Mouse (Mus musculus) C2C12 (cell line): ENCODE measurements at regions not wholly inside any gene's neighbourhood (a gene's known extent, or its start where the extent isn't known, plus 50 kb on each side); places are given as distances from the start of the nearest gene placed in this dataset.
A peak's percentile ranks its signal among the peaks of the same experiment; 100 is the strongest.

Source experiments
- H3K27me3 ChIP-seq: one replicate; pipeline ENCODE4 v1.6.1; 2011; ENCODE audit not compliant: control insufficient read depth, insufficient read depth, insufficient read length
- H3K36me3 ChIP-seq: one replicate; pipeline ENCODE4 v1.6.1; 2011; ENCODE audit not compliant: control insufficient read depth, insufficient read depth
- H3K4me3 ChIP-seq: one replicate; pipeline ENCODE4 v1.5.1; 2011; ENCODE audit warnings: mild to moderate bottlenecking, control low read depth; ENCODE audit not compliant: poor library complexity, insufficient read depth, severe bottlenecking
- H3K79me2 ChIP-seq: one replicate; pipeline ENCODE4 v1.6.1; 2011; ENCODE audit not compliant: control insufficient read depth, insufficient read depth
- H3K79me3 ChIP-seq: one replicate; pipeline ENCODE4 v1.6.1; 2011; ENCODE audit warnings: low read depth, control low read depth
- H3ac ChIP-seq: one replicate; pipeline ENCODE3; 2011; ENCODE audit warnings: low read depth; ENCODE audit not compliant: control insufficient read depth, insufficient read length
- CEBPB ChIP-seq: IDR thresholded peaks from one replicate; pipeline ENCODE4 v1.6.1; 2011; ENCODE audit warnings: low read depth, mild to moderate bottlenecking, control low read depth, moderate library complexity
- CTCF ChIP-seq: IDR thresholded peaks from one replicate; pipeline ENCODE4 v1.5.1; 2011; ENCODE audit not compliant: control insufficient read depth, insufficient read depth, insufficient read length
- FOSL1 ChIP-seq: IDR thresholded peaks from one replicate; pipeline ENCODE4 v1.8.0; 2011; ENCODE audit warnings: mild to moderate bottlenecking, low read length; ENCODE audit not compliant: poor library complexity, insufficient read depth, severe bottlenecking
- MAX ChIP-seq: IDR thresholded peaks from one replicate; pipeline ENCODE4 v1.6.1; 2011; ENCODE audit warnings: mild to moderate bottlenecking, control low read depth
- MYOD1 ChIP-seq: IDR thresholded peaks from one replicate; pipeline ENCODE4 v1.6.1; 2011; ENCODE audit warnings: low read depth; ENCODE audit not compliant: control insufficient read depth, insufficient read length
- MYOG ChIP-seq: IDR thresholded peaks from one replicate; pipeline ENCODE4 v1.6.1; 2011; ENCODE audit not compliant: control insufficient read depth, insufficient read length; ENCODE audit errors: extremely low read depth
- USF1 ChIP-seq: IDR thresholded peaks from one replicate; pipeline ENCODE4 v1.6.1; 2011; ENCODE audit warnings: low read depth, mild to moderate bottlenecking, control low read depth, moderate library complexity

DNA sequence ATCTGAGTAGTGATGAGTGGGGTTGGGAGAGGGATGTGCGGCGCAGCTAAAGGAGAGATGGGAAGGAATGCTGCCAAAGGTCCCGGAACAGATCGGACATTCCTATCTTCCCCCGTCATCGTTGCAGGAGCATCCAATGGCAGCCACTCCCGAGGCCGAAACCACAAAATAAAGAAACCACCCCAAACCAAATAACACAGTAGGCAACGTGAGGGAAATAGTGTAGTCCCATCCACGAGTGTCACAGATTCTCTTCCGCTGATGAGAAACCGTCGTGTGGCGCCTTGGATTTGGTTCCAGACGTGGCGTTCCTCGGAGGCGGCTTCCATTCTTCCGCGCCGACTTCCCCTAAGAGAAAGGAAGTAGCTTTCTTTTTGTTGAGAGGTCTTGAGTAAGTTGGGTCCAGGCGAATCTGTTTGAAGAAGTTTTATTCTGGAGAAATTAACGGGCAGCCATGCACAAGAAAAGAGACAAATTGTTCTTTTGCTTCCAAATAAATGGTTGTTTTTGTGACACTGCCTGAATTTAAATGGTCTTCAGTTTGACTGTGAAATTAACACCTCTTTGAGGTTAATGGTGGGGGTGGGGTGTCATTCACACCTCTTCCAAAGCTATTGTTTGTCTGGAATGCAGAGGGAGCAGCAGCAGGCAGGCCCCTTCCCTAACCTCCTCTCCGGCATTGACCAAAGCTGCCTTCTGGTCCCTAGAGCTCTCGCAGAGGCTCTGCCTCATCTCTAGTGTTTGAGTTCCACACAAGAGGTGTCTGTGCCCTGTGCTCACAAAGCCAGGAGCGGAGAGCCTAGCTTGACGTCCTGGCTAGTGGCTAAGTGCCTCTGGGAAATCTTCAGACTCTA lies 88.3 kb upstream of the Eomes start:
- H3ac ChIP-seq, result no peak overlapping the region
- H3K4me3 ChIP-seq, result no peak overlapping the region
- H3K79me3 ChIP-seq, result no peaks in the 10 kb centered on the region
- H3K27me3 ChIP-seq, result no peaks in the 10 kb centered on the region
- H3K79me2 ChIP-seq, result no peaks in the 10 kb centered on the region
- no peaks in the 10 kb centered on the region for H3K36me3 ChIP-seq
- TF ChIP-seq MAX, result peak; percentile 60
- TF ChIP-seq CTCF, result no peak
- TF ChIP-seq MYOG, result no peak

DNA sequence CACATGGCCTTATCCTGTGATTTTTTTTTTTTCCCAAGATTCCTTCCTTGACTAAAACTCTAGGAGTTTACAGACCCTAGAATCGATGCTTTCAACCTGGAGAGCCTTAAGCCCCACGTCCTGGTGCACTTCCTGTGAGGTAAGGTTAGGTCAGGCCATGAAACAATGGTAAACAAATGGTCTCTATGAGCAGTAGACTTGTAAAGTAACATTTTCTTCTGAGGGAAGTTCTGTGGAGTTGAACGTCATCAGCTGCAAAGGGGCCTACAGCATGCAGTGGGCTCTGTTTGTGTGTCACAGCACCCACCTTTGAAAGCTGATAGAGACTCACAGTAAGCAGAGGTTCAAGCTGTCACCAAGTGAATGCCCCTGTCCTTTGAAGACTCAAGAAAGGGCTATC lies 87.3 kb upstream of the Eomes start:
- Histone ChIP-seq H3K79me3 (no peaks in the 10 kb centered on the region), H3ac (no peak overlapping the region), H3K4me3 (no peak overlapping the region), H3K27me3 (no peaks in the 10 kb centered on the region), H3K36me3 (no peaks in the 10 kb centered on the region), H3K79me2 (no peaks in the 10 kb centered on the region)
- TF ChIP-seq CEBPB, result no peak
- no peak for TF ChIP-seq CTCF
- TF ChIP-seq FOSL1, result no peak
- no peak for TF ChIP-seq MYOG
- TF ChIP-seq USF1, result no peak
- TF ChIP-seq MYOD1, result no peak

DNA sequence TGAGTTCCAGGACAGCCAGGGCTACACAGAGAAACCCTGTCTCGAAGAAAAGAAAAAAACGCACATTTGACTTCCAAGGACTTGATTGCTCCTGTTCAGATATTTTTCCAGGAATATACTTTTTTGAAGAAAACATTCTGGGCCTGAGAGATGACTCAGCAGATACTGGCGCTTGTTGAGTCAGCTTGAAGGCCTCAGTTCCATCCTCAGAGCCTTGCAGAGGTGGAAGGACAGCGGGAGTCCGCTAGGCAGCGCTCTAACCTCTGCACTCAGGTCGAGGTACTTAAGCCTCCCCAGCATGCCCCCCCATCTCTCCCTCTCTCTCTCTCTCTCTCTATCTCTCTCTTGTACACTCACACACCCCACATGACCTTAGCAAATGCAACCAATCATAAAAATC lies 86.3 kb upstream of the Eomes start:
- Histone ChIP-seq H3ac (no peak overlapping the region), H3K4me3 (no peak overlapping the region), H3K79me2 (no peaks in the 10 kb centered on the region), H3K79me3 (no peaks in the 10 kb centered on the region), H3K27me3 (no peaks in the 10 kb centered on the region), H3K36me3 (no peaks in the 10 kb centered on the region)
- TF ChIP-seq USF1 (no peak), MYOD1 (no peak), CTCF (no peak), FOSL1 (no peak), MAX (no peak), MYOG (no peak), CEBPB (no peak)

DNA sequence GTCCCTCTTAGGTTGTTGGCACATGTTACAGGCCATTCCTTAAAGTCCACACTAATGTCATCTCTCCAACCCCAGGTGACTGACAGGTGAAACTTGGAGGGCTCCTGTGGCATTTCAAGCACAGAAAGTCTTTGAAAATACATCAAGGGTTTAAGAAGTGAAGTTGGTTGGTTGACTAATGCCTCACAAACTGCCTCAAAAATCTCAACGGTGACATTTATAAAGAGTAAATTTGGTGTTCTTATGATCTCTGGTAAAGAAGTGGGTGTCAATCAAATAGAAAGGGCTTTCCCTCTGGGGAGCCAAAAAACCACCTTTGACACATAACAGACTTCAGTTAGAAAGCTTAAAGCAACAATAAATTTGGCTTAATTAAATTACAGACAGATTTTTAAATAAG lies 85.2 kb upstream of the Eomes start:
- Histone ChIP-seq H3K79me2 (no peaks in the 10 kb centered on the region), H3ac (no peak overlapping the region), H3K27me3 (no peaks in the 10 kb centered on the region), H3K36me3 (no peaks in the 10 kb centered on the region), H3K79me3 (no peaks in the 10 kb centered on the region), H3K4me3 (no peak overlapping the region)
- TF ChIP-seq CTCF, result no peak
- TF ChIP-seq MAX, result no peak
- TF ChIP-seq CEBPB, result no peak
- TF ChIP-seq MYOD1, result no peak
- no peak for TF ChIP-seq USF1
- TF ChIP-seq MYOG, result no peak
- TF ChIP-seq FOSL1, result no peak

DNA sequence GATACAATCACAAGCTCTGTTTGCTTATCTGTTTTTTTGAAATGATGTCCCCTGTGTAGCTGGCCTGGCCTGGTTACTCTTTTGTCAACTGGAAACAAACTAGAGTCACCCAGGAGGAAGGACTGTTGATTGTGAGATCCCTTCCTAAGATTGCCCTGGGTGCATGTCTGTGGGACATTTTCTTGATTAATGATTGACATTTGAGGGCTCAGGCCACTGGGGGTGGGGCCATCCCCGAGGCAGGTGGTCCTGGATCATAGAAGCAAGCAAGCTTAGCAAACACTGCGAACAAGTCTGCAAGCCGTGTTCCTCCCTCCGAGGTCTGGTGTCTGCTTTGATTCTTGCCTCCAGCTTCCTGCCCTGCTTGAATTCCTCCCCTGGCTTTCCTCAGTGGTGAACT lies 84.4 kb upstream of the Eomes start:
- TF ChIP-seq MAX (no peak), CEBPB (no peak), FOSL1 (no peak), MYOD1 (no peak), CTCF (no peak), MYOG (no peak), USF1 (no peak)
- H3K36me3 ChIP-seq, result no peaks in the 10 kb centered on the region

DNA sequence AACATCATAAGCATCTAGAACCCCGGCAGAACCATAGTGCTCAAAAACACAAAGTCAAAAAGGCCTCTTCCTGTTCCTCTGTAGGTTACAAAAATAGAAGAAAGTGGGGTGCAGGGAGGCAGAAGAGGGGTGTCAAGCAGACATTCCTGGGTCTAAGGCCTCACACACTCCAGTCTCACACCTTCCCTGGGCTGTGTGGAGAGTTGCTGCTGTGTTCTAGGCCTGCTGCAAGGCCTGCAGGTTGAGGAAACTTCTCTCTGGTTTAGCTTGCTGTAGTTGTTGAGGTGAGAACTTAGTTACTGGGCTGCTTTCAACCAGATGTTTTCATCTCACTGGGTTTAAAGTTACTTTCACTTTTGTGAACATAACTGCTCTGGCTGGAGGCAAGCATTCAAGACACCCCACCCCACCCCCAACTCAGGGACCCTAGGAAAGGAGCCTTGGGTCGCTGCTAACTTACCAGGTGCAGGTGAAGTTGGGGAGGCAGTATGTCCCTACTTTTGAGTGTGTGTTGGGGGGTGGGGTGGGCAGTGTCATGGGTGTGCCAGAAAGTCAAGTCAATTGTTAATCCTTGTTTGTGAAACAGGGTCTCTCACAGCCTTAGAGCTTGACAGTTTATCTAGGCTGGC lies 81.5 kb upstream of the Eomes start:
- TF ChIP-seq CTCF (no peak), CEBPB (no peak), MYOD1 (no peak), USF1 (no peak), MYOG (no peak), MAX (no peak), FOSL1 (no peak)

More for the DNA sequence above, 84.4 kb upstream of the Eomes start:
- Histone ChIP-seq H3K4me3 (no peak overlapping the region), H3K79me3 (no peaks in the 10 kb centered on the region), H3K27me3 (no peaks in the 10 kb centered on the region), H3K79me2 (no peaks in the 10 kb centered on the region), H3ac (no peak overlapping the region)

More for the DNA sequence above, 81.5 kb upstream of the Eomes start:
- H3K27me3 ChIP-seq, result no peaks in the 10 kb centered on the region
- H3K4me3 ChIP-seq, result no peak overlapping the region
- H3K79me3 ChIP-seq, result no peaks in the 10 kb centered on the region
- no peak overlapping the region for H3ac ChIP-seq
- H3K79me2 ChIP-seq, result no peaks in the 10 kb centered on the region
- no peaks in the 10 kb centered on the region for H3K36me3 ChIP-seq
